Mouse (Mus musculus): ENCODE results near the gene Ctbp2. TPM values are rescaled to one million over a fixed set of nuclear protein-coding genes. Genes with fewer than 3 reads are reported as not detected.
A peak's percentile ranks its signal among the peaks of the same experiment; 100 is the strongest.

Gene Ctbp2
- polyA plus RNA-seq, 1 experiment from 2014 or later = 60.6 TPM

DNA sequence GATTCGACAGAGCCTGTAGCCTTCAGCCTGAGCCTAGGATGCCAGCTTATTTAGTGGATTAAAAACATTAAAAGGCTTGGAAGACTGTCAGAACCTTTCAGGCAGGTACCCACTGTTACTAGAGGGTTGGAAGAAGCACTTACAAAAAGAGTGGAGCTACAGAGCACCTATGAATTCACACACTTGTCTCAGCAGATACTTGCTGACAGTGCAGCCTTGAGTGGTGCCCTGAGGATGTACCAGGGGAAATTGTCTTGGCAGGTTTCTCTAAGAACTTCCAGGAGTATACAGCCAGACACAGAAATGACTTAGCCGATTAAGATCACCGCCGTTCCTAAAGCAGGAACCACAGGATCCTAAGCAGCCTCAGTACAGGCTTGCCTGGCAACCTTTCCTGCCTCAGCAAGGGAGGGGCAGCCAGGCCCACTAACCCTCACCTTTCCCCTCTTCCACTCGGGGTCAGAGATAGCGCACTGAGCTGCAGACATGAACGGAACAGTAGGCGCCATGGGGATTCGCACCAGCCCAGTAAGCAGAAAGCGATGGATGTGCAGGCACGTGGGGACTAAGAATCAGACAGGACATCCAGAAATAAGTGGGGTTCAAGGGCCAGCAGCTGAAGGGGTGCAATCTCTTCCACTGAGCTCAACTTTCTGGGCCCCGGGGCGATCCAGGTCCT, 40.1 kb downstream of the Ctbp2 start:
- 80% methylated on average over 13 of the region's 13 CpGs for WGBS
- Histone ChIP-seq H3K9ac (no peak overlapping the region), H3K36me3 (peaks cover 25% of the 10 kb centered on the region), H3K27me3 (replicated peaks) (no peaks in the 10 kb centered on the region), H3K4me2 (no peak overlapping the region), H3K9me3 (replicated peaks) (no peaks in the 10 kb centered on the region), H3K27ac (ENCODE audit: poor library complexity, severe bottlenecking) (no peak overlapping the region), H3K4me3 (no peak overlapping the region), H3K4me1 (replicated peaks) (peaks cover 47% of the 10 kb centered on the region)
- ATAC-seq (ENCODE audit: insufficient number of reproducible peaks, low FRiP score) = no peak

DNA sequence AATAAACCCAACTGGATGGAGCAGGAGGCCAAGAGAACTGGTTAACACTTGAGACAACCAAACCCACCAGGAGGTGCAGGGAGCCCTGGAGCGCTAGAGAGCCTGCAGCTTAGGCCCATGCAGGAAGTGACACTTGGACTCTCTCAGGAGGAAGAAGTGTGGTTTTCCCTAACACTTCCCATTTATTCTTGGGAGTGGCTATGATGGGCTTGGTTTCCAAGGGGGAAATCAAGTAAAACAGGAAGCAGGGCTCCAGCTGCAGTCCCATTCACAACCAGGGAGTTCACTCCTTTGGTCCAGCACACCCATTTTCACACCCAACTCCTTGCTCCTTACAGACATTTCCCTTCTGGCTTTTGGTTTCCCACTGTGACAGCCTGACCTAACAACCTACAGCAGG, 45.2 kb downstream of the Ctbp2 start:
- Histone ChIP-seq H3K9me3 (replicated peaks) (no peaks in the 10 kb centered on the region), H3K36me3 (peaks cover 44% of the 10 kb centered on the region), H3K4me2 (no peak overlapping the region), H3K27me3 (replicated peaks) (no peaks in the 10 kb centered on the region), H3K9ac (no peak overlapping the region), H3K4me1 (replicated peaks) (peaks cover 26% of the 10 kb centered on the region), H3K4me3 (no peak overlapping the region), H3K27ac (ENCODE audit: poor library complexity, severe bottlenecking) (no peak overlapping the region)
- ATAC-seq (ENCODE audit: insufficient number of reproducible peaks, low FRiP score) = no peak
- 90% methylated on average over 1 of the region's 1 CpGs for WGBS

DNA sequence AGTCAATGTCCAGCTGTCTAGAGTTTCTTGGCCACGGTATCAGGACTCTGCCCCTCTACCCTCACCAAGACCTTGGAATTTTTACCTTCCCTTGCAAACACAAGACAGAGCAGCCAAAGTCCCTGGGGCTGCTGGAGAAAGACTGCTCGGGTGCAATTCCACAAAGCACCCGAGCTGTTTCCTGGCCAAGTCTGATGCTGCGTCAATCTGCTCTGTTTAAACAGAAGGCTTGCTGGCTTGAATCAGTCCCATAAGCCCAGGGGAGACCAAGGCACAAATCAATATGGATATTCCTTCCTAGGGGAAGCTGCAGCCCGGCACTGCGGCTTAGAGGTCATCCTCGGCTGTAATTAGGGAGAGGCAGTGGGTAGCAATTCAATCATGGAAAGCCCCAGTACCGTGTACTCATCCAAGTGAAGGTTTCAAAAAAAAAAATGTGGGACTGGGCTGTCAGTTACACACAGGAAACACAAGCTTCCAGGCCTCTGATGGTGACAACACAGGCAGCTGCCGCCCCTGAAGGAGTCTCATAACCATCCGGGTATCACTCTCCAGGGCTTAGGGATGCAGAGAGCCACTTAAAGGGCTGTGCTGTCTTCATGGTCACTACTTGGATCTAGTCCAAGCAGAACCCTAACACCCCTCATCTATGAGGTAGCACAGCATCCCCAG, 49.6 kb downstream of the Ctbp2 start:
- WGBS = 75% methylated on average over 10 of the region's 10 CpGs
- ATAC-seq (ENCODE audit: insufficient number of reproducible peaks, low FRiP score) = no peak
- H3K27ac ChIP-seq (ENCODE audit: poor library complexity, severe bottlenecking) = no peak overlapping the region

DNA sequence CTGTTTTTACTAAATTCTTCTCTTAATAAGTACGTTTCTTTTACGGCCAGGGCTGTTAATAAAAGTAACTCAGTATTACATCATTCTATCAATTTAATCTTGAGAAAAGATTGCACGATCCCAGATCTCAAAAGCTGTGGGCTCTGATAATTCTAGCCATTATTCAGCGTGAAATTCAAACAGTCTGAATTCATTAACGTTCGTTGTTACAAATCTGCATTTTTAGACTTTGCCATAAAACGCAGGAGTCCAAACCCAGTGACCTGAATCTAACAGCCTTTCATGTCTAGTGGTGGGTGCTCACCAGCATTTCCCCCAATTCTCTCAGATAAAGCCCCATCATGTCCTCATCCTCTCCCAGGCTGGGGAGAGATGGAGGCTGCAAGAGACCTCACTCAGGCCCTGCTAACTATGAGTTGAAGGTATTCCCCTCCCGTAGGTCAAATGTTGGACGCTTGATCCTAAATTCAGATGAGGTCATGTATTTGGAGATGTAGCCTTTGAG, 51.0 kb downstream of the Ctbp2 start:
- no peaks in the 10 kb centered on the region for H3K27me3 ChIP-seq (replicated peaks)
- H3K9ac ChIP-seq = no peak overlapping the region
- no peak overlapping the region for H3K4me3 ChIP-seq
- ATAC-seq (ENCODE audit: insufficient number of reproducible peaks, low FRiP score) = no peak
- H3K4me1 ChIP-seq (replicated peaks) = peaks cover 34% of the 10 kb centered on the region
- H3K9me3 ChIP-seq (replicated peaks) = no peaks in the 10 kb centered on the region
- 85% methylated on average over 9 of the region's 9 CpGs for WGBS
- H3K36me3 ChIP-seq = peaks cover 34% of the 10 kb centered on the region
- no peak overlapping the region for H3K4me2 ChIP-seq
- no peak overlapping the region for H3K27ac ChIP-seq (ENCODE audit: poor library complexity, severe bottlenecking)

More for the DNA sequence above, 49.6 kb downstream of the Ctbp2 start:
- Histone ChIP-seq H3K9ac (no peak overlapping the region), H3K4me1 (replicated peaks) (peaks cover 30% of the 10 kb centered on the region), H3K4me3 (no peak overlapping the region), H3K9me3 (replicated peaks) (no peaks in the 10 kb centered on the region), H3K36me3 (peaks cover 43% of the 10 kb centered on the region), H3K27me3 (replicated peaks) (no peaks in the 10 kb centered on the region), H3K4me2 (no peak overlapping the region)

DNA sequence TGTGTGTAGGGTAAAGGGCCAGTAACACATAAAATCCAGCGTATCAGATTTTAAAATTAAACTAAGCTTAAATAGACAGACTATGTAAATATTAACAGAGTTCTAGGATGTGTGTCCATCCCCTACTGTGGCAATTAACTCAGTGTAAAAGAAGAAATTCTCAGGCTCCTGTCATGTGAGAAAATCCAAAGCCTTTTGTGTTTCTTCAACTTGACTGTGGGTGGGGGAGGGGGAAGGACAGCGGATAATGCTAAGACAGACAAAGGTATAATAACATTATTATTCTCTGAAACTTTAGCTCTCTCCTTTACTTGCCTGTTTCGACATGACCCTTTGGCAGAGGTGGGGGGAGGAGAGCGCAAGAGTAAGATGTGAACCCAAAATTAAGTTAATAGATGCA, 51.6 kb downstream of the Ctbp2 start:
- H3K4me2 ChIP-seq = no peak overlapping the region
- 93% methylated on average over 4 of the region's 4 CpGs for WGBS
- no peak overlapping the region for H3K9ac ChIP-seq
- H3K4me3 ChIP-seq = no peak overlapping the region
- H3K36me3 ChIP-seq = peaks cover 30% of the 10 kb centered on the region
- no peak for ATAC-seq (ENCODE audit: insufficient number of reproducible peaks, low FRiP score)
- no peak overlapping the region for H3K27ac ChIP-seq (ENCODE audit: poor library complexity, severe bottlenecking)
- no peaks in the 10 kb centered on the region for H3K9me3 ChIP-seq (replicated peaks)
- peaks cover 40% of the 10 kb centered on the region for H3K4me1 ChIP-seq (replicated peaks)
- H3K27me3 ChIP-seq (replicated peaks) = no peaks in the 10 kb centered on the region

DNA sequence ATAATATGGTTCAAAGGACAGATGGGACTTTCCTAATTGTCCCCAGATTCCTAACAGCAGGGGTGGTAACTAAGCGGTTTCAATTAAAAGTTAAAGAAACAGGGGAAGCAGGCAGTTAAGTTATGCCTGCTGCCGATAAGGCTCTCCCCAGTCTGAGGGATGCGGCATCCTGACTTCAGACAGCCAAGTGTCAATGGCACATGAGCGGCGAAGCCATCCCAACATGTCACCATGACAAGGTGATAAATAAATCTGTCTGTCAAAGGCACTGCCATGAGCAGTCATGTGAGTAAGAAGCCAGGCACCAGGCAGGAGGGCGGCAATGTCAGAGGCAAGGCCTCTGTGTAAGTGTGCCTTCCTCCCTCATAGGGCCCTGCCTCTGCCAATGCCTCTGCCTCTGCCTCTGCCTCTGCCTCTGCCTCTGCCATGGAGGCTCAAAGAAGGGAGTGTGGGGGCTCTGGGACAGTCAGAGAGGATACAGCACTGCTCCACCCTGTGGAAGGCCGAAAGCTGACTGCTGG, 56.8 kb downstream of the Ctbp2 start:
- Histone ChIP-seq H3K9me3 (replicated peaks) (no peaks in the 10 kb centered on the region), H3K9ac (no peak overlapping the region), H3K27me3 (replicated peaks) (no peaks in the 10 kb centered on the region), H3K4me3 (no peak overlapping the region), H3K4me2 (no peak overlapping the region), H3K27ac (ENCODE audit: poor library complexity, severe bottlenecking) (peak overlapping the region; percentile 75), H3K36me3 (peaks cover 42% of the 10 kb centered on the region), H3K4me1 (replicated peaks) (peaks cover 62% of the 10 kb centered on the region)
- no peak for ATAC-seq (ENCODE audit: insufficient number of reproducible peaks, low FRiP score)
- 44% methylated on average over 7 of the region's 7 CpGs for WGBS

DNA sequence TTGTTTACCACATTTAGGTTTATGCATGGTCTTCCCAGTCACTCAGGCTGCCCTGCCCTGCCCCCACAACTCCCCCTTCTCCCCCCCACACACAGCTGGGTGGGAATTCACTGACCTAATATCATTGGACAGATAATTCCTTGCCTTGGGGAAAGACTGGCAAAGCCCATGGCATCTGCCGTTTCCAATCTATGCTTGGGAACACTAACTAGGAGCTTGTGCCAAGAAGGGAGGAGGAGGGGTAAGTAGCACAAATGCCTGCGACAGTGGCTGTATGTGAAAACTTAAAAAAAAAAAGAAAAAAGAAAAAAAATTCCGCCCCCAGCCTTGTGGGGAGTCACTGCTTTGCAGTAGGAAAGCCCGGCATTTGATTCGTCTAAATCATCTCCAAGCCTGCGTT, 57.4 kb downstream of the Ctbp2 start:
- Histone ChIP-seq H3K27me3 (replicated peaks) (no peaks in the 10 kb centered on the region), H3K4me1 (replicated peaks) (peaks cover 66% of the 10 kb centered on the region), H3K9ac (no peak overlapping the region)

DNA sequence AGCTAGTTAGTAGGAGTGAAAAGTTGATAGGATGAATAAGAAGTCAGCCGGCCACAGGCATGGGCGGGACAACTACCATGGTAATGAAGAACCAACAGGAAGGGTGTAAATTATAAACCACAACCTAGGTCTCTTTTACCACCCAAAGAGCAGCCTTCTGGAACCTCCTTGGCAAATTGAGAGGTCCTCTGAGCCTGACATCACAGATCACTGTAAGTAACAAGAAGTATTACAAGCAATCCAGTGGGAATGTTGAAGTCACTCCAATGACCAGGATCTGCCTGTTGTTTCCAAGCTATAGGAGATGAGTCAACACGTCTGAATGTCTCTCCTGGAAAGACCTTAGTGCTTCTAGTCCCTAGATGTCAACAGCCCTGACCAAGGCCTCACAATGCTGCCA, 62.1 kb downstream of the Ctbp2 start:
- no peak overlapping the region for H3K4me2 ChIP-seq
- peaks cover 74% of the 10 kb centered on the region for H3K4me1 ChIP-seq (replicated peaks)
- H3K27me3 ChIP-seq (replicated peaks) = no peaks in the 10 kb centered on the region
- no peak overlapping the region for H3K9ac ChIP-seq
- WGBS = 73% methylated on average over 3 of the region's 3 CpGs
- H3K9me3 ChIP-seq (replicated peaks) = no peaks in the 10 kb centered on the region
- ATAC-seq (ENCODE audit: insufficient number of reproducible peaks, low FRiP score) = no peak
- no peak overlapping the region for H3K27ac ChIP-seq (ENCODE audit: poor library complexity, severe bottlenecking)
- peaks cover 23% of the 10 kb centered on the region for H3K36me3 ChIP-seq
- H3K4me3 ChIP-seq = no peak overlapping the region

More for the DNA sequence above, 57.4 kb downstream of the Ctbp2 start:
- Histone ChIP-seq H3K4me3 (no peak overlapping the region), H3K4me2 (no peak overlapping the region), H3K36me3 (peaks cover 38% of the 10 kb centered on the region), H3K9me3 (replicated peaks) (no peaks in the 10 kb centered on the region), H3K27ac (ENCODE audit: poor library complexity, severe bottlenecking) (peak overlapping the region; percentile 39; the same call in 1 of the 2 replicates)
- WGBS = 52% methylated on average over 6 of the region's 6 CpGs
- ATAC-seq (ENCODE audit: insufficient number of reproducible peaks, low FRiP score) = no peak

DNA sequence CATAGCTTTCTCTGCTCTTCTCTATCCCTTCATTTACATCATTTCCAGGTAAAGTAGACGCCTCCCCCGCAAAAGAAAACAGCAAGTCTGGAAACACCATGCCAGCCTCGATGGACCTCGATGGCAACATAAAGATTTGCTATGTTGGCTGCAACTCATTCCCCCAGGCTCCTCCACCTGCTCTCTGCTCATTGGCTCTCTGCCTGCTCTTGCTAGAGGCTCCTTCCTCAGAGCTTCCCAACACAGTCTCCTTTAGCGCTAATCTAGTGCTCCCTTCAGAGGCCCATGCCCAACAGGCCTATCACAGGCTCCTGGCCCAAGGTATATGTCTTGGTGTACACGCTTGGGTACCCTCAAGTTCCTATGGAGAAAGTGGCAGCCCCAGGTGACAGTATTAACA, 64.0 kb downstream of the Ctbp2 start:
- Histone ChIP-seq H3K27me3 (replicated peaks) (no peaks in the 10 kb centered on the region), H3K27ac (ENCODE audit: poor library complexity, severe bottlenecking) (peak overlapping the region; percentile 94), H3K4me2 (no peak overlapping the region), H3K4me1 (replicated peaks) (peaks cover 65% of the 10 kb centered on the region), H3K9ac (no peak overlapping the region), H3K9me3 (replicated peaks) (no peaks in the 10 kb centered on the region), H3K36me3 (peaks cover 16% of the 10 kb centered on the region), H3K4me3 (no peak overlapping the region)
- ATAC-seq (ENCODE audit: insufficient number of reproducible peaks, low FRiP score) = no peak
- 88% methylated on average over 6 of the region's 6 CpGs for WGBS

DNA sequence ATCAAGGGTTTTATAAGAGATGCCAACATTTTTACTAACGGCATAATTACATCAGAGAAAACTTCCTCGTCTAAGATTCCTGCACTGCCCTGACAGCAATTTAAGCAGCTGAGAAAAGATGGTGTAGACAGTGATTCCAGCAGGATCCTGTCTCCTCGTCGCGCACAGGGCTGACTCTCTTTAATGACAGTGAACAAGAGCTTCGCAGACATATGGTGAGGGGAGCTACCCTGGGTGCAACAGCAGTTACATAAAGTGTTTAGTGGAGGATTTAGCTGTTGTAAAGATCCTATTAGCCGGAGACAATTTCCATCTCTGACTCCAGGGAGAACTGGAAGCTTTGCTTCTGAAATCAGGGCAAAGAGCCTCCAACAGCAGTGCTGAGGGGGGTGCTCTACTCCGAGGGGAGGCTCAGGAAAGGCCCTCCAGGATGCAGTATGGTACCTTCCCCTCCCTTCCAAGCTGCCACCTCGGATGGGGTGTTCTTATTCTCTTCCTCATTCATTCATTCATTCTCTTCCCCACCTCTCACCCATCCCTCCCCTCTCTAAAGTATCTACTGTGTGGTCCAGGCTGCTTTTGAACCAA, 64.5 kb downstream of the Ctbp2 start:
- Histone ChIP-seq H3K36me3 (peaks cover 17% of the 10 kb centered on the region), H3K9ac (peak overlapping the region; percentile 46; the same call in 1 of the 2 replicates), H3K27me3 (replicated peaks) (no peaks in the 10 kb centered on the region), H3K4me2 (0 out of 2 replicates have a peak overlapping the region, but pooled peaks have one; percentile 37), H3K9me3 (replicated peaks) (no peaks in the 10 kb centered on the region), H3K4me3 (no peak overlapping the region), H3K4me1 (replicated peaks) (peaks cover 61% of the 10 kb centered on the region), H3K27ac (ENCODE audit: poor library complexity, severe bottlenecking) (peak overlapping the region; percentile 94)
- no peak for ATAC-seq (ENCODE audit: insufficient number of reproducible peaks, low FRiP score)
- 63% methylated on average over 9 of the region's 9 CpGs for WGBS

DNA sequence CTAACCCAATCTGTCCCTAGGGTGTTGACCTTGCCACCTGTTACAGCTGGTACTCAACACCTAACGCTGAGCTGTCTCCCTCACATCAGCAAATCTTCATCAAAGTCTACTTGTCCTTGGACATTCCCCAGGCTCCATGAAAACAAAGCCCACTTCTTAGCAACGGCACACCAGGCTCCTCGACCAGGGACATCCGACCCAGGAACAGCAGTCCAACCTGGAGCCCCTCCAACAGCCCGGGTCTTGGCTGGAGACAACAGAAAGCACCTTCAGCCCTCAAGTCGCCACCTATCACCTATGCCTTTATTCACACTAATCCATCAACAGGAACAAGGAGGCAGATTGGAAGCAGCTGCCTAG, 65.0 kb downstream of the Ctbp2 start:
- no peaks in the 10 kb centered on the region for H3K9me3 ChIP-seq (replicated peaks)
- H3K36me3 ChIP-seq = peaks cover 15% of the 10 kb centered on the region
- peak; percentile 9; the same call in 1 of the 2 replicates for ATAC-seq (ENCODE audit: insufficient number of reproducible peaks, low FRiP score)
- H3K4me2 ChIP-seq = peak overlapping the region; percentile 37
- peaks cover 61% of the 10 kb centered on the region for H3K4me1 ChIP-seq (replicated peaks)
- 39% methylated on average over 6 of the region's 6 CpGs for WGBS
- peak overlapping the region; percentile 94 for H3K27ac ChIP-seq (ENCODE audit: poor library complexity, severe bottlenecking)
- no peaks in the 10 kb centered on the region for H3K27me3 ChIP-seq (replicated peaks)
- no peak overlapping the region for H3K4me3 ChIP-seq
- H3K9ac ChIP-seq = 0 out of 2 replicates have a peak overlapping the region, but pooled peaks have one; percentile 46
